Mouse (Mus musculus) stomach, adult 2 months (tissue): Measurements from ENCODE around the gene Svs2. TPM values are rescaled to one million over a fixed set of nuclear protein-coding genes. Genes with fewer than 3 reads are reported as not detected.

Experiments used
- polyA plus RNA-seq: library from polyadenylated mRNA; depleted of rRNA; stranded (reverse); fragments of >200 nt; gene quantifications from 2 replicates; pipeline ENCODE4 v1.2.3, GENCODE M21; 2012; rRNA removed

Svs2 gene
- polyA plus RNA-seq = not detected in 2 replicates

DNA sequence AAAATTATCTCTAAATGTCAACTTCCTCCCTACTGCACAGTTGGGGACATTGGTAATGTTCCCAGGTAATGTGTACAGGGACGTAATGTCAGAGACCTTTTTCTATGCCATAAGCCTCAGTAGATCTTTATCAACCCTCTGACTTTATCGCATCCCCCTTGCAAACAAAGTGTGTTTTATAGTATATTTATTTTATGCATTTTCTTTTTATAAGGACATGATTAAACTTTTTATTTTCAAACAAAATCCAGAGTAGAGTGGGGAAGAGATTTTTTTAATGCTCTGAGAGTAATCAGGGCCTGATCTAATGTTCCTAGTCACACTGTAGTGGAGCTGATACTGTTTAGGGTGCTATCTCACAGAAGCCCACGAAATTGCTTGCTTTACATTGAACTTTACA is at the start of gene Svs2:
TSS of gene Svs2 (minus strand) at position 101 of the 400 bp plus-strand sequence.

DNA sequence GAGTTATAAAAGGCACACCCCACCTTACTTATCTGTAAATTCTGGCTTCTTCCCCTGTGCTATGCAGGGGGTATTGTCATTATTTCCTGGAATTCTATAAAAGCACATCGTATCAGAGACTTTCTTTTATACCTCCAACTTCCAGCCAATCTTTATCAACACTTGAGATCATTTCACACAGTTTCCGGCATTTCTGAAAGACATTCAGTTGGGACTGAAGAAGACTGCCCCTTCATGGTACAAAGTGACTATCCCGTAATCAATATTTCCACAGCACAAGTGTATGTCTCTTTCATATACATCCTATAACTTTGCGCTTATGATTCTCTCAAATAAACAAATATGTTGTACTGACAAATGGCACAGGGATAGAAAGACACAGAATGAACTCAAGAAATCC is 40.1 kb upstream of the Svs2 start, which contains the start of gene Svs4:
TSS of gene Svs4 (minus strand) at position 101 of the 400 bp plus-strand sequence.

DNA sequence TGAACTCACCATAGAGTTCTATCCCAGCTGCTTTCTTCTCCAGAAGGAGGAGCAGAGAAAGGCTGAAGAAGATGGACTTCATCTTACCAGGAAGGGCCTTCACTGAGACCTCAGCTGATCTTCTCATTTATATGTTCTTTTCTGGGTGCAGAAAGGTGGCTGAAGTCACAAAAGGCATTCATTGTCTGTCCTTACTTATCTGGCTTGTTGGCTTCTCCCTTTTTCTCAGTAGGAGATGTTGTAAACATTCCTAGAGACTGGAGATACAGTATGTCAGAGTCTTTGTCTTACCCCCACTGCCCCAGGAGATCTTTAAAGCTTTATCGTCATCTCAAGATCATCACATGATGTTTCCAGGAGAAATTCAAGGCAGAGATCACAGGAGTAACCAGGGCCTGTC is 18.3 kb upstream of the Svs2 start, which contains the start of gene Svs3b:
TSS of gene Svs3b (minus strand) at position 101 of the 400 bp plus-strand sequence.

DNA sequence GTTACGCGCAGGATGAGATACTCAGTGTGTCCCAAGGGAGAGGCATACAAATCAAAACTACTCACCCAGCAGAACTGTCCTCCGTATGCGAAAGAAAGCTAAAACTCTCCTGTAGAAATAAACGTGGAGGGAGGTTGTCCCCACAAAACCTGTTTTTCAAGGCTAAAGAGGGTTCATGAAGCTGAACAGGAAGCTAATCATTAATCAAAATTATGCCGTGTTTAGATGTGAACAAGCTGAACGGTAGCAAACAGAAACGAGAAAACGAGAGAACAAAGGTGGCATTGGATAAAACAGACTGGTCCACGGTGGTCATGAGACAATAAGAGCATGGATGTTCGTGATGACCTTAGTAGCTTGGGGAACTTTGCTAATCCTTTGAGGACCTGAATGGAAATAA is 16.7 kb downstream of the Svs2 start, which contains the start of gene Wfdc15b:
TSS of gene Wfdc15b (minus strand) at position 139 of the 400 bp plus-strand sequence.

DNA sequence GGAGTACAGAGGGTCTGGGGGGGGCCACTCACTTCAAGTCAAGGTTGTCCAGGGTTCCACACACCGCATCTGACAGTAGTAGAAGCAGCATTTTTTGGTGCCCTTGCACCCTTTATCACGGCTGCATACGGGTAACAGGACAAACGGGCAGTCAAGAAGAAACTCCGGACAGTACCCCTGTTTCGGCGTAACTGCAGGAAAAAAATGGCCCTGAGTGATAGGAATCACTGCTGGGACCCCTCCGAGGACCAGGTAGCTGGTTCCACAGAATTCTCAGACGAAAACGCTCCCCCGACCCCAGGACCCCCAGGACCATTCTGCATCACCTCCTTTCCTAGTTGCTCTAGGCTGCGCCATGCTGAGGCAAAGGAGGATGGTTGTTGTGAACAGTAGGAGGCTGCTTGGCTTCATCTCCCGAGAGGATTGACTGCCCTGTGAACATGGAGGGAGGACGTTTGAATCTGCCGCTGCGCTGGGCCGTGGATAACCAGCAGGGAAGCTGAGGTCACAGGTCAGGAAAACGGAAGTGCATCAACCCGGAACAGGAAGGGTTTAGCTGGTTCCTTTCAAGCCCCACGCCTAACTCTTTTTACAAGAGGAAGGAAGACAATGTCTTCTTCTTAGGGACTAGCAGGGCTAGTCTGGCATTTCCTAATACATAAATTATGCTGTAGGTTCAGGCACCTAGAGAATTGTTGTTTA is 38.5 kb downstream of the Svs2 start, which contains the start of gene Wfdc15a:
TSS of gene Wfdc15a (minus strand) at position 505 of the 702 bp plus-strand sequence.

DNA sequence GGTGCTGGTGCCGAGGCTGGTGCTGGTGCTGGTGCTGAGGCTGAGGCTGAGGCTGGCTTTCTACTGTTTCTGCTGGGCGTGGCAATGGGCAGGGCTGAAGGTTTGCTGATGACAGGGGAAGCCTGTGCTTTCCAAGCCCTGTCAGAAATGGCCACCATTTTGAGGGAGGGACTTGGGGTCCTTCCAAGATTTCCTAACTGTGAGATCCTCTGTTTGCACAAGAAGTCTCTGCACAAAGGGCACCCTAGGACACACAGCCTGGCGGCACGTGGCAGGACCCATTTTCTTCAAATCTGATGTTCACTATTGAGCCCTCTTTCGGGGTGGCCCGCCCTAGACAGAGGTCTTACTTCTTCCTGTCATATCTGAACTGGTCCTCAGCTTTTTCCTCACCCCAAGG is 47.7 kb downstream of the Svs2 start, which contains the start of gene Wfdc12:
TSS of gene Wfdc12 (minus strand) at position 33 of the 400 bp plus-strand sequence.

Other genes starting within 250 kb of the Svs2 start
- gene Ywhab, start 243.5 kb downstream of the Svs2 start, polyA plus RNA-seq = 23.0 and 23.8 TPM in 2 replicates
- gene Pabpc1l, start 213.0 kb downstream of the Svs2 start, polyA plus RNA-seq = 0.06 and 0.25 TPM in 2 replicates
- 3.3 and 3.8 TPM in 2 replicates for gene Stk4, start 168.1 kb downstream of the Svs2 start, polyA plus RNA-seq
- 24.2 and 26.3 TPM in 2 replicates for gene Tomm34, start 167.3 kb downstream of the Svs2 start, polyA plus RNA-seq
- 0.08 and 0.40 TPM in 2 replicates for gene Kcns1, start 67.4 kb downstream of the Svs2 start, polyA plus RNA-seq
- gene Wfdc5, start 55.7 kb downstream of the Svs2 start, polyA plus RNA-seq = 10.8 and 14.8 TPM in 2 replicates
- 2.2 and 4.7 TPM in 2 replicates for gene Wfdc12, start 47.9 kb downstream of the Svs2 start, polyA plus RNA-seq
- not detected in 2 replicates for gene Wfdc15a, start 38.3 kb downstream of the Svs2 start, polyA plus RNA-seq
- 1.7 TPM in 1 of 2 replicates, not detected in the other for gene Wfdc15b, start 16.8 kb downstream of the Svs2 start, polyA plus RNA-seq
- not detected in 2 replicates for gene Svs3b, start 18.2 kb upstream of the Svs2 start, polyA plus RNA-seq
- not detected in 2 replicates for gene Svs4, start 40.0 kb upstream of the Svs2 start, polyA plus RNA-seq
- not detected in 2 replicates for gene Svs3a, start 50.8 kb upstream of the Svs2 start, polyA plus RNA-seq
- not detected in 2 replicates for gene Svs6, start 78.3 kb upstream of the Svs2 start, polyA plus RNA-seq
- not detected in 2 replicates for gene Svs5, start 94.3 kb upstream of the Svs2 start, polyA plus RNA-seq
- gene Slpi, start 150.6 kb upstream of the Svs2 start, polyA plus RNA-seq = 82.6 and 153 TPM in 2 replicates
- 3.5 and 6.9 TPM in 2 replicates for gene Rbpjl, start 164.7 kb upstream of the Svs2 start, polyA plus RNA-seq
- 0.78 and 1.2 TPM in 2 replicates for gene Matn4, start 166.7 kb upstream of the Svs2 start, polyA plus RNA-seq
- gene Sdc4, start 205.4 kb upstream of the Svs2 start, polyA plus RNA-seq = 34.9 and 37.0 TPM in 2 replicates
- 71.4 and 132 TPM in 2 replicates for gene Sys1, start 218.5 kb upstream of the Svs2 start, polyA plus RNA-seq
- gene Gm20458, start 222.5 kb upstream of the Svs2 start, polyA plus RNA-seq = 31.3 and 46.5 TPM in 2 replicates
- gene Trp53tg5, start 235.3 kb upstream of the Svs2 start, polyA plus RNA-seq = not detected in 2 replicates
- 27.2 and 65.5 TPM in 2 replicates for gene Dbndd2, start 247.6 kb upstream of the Svs2 start, polyA plus RNA-seq